Mouse (Mus musculus): ENCODE measurements around the gene Prkd2. TPM values are rescaled to one million over a fixed set of nuclear protein-coding genes. Genes with fewer than 3 reads are reported as not detected.

Prkd2 gene
- polyA plus RNA-seq, 1 experiment, result 0.66 TPM

DNA sequence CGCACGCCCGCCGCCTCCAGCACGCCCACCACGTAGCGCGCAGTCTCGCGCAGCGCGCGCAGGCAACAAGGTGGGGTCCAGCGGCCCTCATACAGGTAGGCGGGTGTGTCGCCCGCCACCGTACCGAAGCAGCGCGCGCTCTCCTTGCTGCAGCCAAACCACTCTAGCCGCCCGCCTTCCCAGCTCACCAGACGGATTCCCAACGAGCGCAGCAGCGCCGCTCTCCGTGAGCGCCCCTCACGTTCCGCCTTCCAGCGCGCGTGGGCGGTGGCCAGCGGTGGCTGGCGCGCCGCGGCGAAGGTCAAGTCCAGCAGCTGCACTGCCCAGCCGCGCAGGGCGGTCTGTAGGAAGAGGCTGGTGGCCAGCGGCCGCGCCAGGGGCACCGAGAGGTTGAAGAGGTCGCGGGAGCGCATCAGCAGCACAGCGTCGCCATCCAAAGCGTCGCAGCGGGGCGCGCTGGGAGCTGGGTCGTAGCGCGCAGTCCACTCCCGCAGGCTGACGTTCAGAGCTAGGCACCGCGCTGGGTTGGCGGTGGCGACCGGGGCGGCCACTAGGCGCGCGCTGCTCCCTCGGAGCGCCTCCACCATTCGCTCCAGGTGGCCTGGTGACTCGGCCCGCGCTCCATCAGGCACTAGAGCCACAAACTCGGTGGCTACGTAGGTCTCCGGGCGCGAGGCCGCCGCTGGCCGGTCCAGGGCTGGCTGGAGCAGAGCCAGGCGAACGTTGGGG lies 31.6 kb upstream of the Prkd2 start:
- H3K4me1 ChIP-seq (ENCODE audit: control insufficient read depth), result peaks cover 31% of the 10 kb centered on the region
- peak overlapping the region; percentile 23 for H3K4me3 ChIP-seq (replicated peaks)
- H3K9me3 ChIP-seq (ENCODE audit: control insufficient read depth, low read length), result peaks cover 3% of the 10 kb centered on the region; the same call in 1 of the 2 replicates
- peaks cover 43% of the 10 kb centered on the region for H3K36me3 ChIP-seq (ENCODE audit: control insufficient read depth)
- peaks cover 26% of the 10 kb centered on the region for H3K27me3 ChIP-seq (ENCODE audit: control insufficient read depth)
- TF ChIP-seq TAL1 (IDR thresholded peaks at IDR 0.05; ENCODE audit: low read length) (no peak), GATA1 (IDR thresholded peaks at IDR 0.05; ENCODE audit: low read length) (no peak)

DNA sequence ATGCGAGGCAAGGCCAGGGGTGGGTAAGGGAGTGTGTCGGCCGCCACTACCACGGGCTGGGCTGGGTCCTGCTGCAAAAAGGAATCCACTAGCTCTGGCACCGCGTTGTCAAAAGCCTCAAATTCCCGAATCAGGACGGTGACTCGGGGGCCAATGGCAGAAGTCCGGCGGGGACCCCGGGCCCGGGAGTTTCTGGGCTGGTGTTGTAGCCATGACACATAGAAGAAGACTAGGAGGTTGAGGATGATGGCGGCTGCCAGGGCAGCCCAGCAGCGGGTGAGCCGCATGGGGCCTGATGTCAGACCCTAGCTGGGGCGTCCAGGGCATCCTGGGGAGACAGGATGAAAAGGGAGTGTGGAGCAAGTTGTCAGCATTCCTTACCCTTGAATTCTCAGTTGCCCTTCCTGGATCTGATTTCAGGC lies 31.0 kb upstream of the Prkd2 start:
- Histone ChIP-seq H3K4me1 (ENCODE audit: control insufficient read depth) (peaks cover 31% of the 10 kb centered on the region), H3K4me3 (replicated peaks) (no peak overlapping the region), H3K36me3 (ENCODE audit: control insufficient read depth) (peaks cover 40% of the 10 kb centered on the region), H3K9me3 (ENCODE audit: control insufficient read depth, low read length) (peaks cover 3% of the 10 kb centered on the region; the same call in 1 of the 2 replicates), H3K27me3 (ENCODE audit: control insufficient read depth) (peaks cover 26% of the 10 kb centered on the region)
- TF ChIP-seq GATA1 (IDR thresholded peaks at IDR 0.05; ENCODE audit: low read length), result no peak
- TF ChIP-seq TAL1 (IDR thresholded peaks at IDR 0.05; ENCODE audit: low read length), result no peak

DNA sequence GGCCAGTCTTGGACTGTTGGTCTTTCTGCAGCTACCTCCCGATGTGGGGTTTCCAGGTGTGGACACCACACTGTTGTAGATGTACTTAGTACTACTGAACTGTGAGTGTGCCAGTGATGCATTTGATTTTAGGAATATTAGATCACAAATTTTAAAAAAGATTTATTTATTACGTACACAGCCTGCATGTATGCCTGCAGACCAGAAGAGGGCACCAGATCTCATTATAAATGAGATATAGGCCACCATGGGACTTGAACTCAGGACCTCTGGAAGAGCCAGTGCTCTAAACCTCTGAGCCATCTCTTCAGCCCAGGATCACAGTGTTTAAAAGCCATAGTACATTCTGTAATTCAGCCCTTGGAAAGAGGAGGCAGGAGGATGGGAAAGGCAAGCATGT lies 30.2 kb upstream of the Prkd2 start:
- Histone ChIP-seq H3K4me1 (ENCODE audit: control insufficient read depth) (peaks cover 39% of the 10 kb centered on the region), H3K36me3 (ENCODE audit: control insufficient read depth) (peaks cover 40% of the 10 kb centered on the region), H3K4me3 (replicated peaks) (no peak overlapping the region), H3K9me3 (ENCODE audit: control insufficient read depth, low read length) (peaks cover 3% of the 10 kb centered on the region; the same call in 1 of the 2 replicates), H3K27me3 (ENCODE audit: control insufficient read depth) (peaks cover 26% of the 10 kb centered on the region)
- TF ChIP-seq TAL1 (IDR thresholded peaks at IDR 0.05; ENCODE audit: low read length) (no peak), GATA1 (IDR thresholded peaks at IDR 0.05; ENCODE audit: low read length) (no peak)

DNA sequence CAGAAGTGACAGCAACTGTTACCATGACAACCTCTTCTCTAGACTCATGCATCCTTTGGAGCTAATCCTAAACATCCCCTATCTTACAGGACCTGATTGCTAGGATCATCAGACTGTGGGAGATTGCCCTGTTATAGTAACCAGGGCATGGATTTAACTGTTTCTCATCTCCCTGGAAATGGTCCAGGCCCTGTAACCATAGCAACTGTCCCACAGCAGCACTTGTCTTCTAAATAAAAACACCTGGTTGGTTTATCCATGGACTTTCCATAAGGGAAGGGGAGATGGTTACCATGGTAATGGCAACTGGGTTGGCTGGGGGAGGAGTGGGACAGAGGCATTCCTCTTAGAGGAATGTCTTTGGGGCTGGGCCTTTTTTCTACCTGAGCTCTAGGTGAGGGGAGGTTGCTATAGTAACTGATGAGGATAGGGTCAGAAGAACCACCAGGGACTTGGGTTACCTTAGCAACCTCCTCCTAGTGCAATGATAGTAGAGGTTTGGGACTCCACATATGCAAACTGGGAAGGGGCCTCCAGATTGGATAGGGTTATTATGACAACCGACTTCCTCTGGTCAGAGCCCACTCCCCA lies 27.3 kb upstream of the Prkd2 start, which contains the start of gene Strn4:
Gene Strn4 (plus strand): TSS at position 539 of the 591 bp plus-strand sequence.
- H3K36me3 ChIP-seq (ENCODE audit: control insufficient read depth), result peaks cover 54% of the 10 kb centered on the region
- H3K4me1 ChIP-seq (ENCODE audit: control insufficient read depth), result peaks cover 59% of the 10 kb centered on the region
- peaks cover 3% of the 10 kb centered on the region; the same call in 1 of the 2 replicates for H3K9me3 ChIP-seq (ENCODE audit: control insufficient read depth, low read length)
- peak within 1 kb of the TSS; percentile 78 for H3K4me3 ChIP-seq (replicated peaks)
- peaks cover 20% of the 10 kb centered on the region for H3K27me3 ChIP-seq (ENCODE audit: control insufficient read depth)
- TF ChIP-seq GATA1 (IDR thresholded peaks at IDR 0.05; ENCODE audit: low read length), result no peak
- no peak for TF ChIP-seq TAL1 (IDR thresholded peaks at IDR 0.05; ENCODE audit: low read length)

DNA sequence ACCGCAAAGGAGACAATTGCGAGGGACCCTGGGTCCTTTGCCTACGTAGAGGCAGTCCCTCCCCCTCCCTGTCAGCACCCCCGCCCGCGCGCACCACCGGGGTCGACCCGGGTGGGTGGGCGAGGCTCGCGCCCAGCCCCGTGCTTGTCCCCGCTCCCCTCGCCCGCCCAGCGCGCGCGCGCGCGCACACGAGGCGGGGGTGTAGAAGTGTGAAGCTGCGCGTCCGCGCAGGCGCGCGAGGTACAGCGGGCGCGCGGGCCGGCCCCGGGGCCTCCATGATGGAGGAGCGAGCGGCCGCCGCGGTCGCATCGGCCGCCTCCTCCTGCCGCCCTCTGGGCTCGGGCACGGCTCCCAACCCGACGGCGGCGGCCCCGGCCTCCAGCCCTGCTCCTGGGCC lies 26.6 kb upstream of the Prkd2 start:
- no peak for TF ChIP-seq TAL1 (IDR thresholded peaks at IDR 0.05; ENCODE audit: low read length)
- no peak for TF ChIP-seq GATA1 (IDR thresholded peaks at IDR 0.05; ENCODE audit: low read length)
- H3K9me3 ChIP-seq (ENCODE audit: control insufficient read depth, low read length), result peaks cover 2% of the 10 kb centered on the region; the same call in 1 of the 2 replicates
- peaks cover 13% of the 10 kb centered on the region for H3K27me3 ChIP-seq (ENCODE audit: control insufficient read depth)
- H3K36me3 ChIP-seq (ENCODE audit: control insufficient read depth), result peaks cover 54% of the 10 kb centered on the region
- H3K4me1 ChIP-seq (ENCODE audit: control insufficient read depth), result peaks cover 59% of the 10 kb centered on the region
- peak overlapping the region; percentile 78 for H3K4me3 ChIP-seq (replicated peaks)

DNA sequence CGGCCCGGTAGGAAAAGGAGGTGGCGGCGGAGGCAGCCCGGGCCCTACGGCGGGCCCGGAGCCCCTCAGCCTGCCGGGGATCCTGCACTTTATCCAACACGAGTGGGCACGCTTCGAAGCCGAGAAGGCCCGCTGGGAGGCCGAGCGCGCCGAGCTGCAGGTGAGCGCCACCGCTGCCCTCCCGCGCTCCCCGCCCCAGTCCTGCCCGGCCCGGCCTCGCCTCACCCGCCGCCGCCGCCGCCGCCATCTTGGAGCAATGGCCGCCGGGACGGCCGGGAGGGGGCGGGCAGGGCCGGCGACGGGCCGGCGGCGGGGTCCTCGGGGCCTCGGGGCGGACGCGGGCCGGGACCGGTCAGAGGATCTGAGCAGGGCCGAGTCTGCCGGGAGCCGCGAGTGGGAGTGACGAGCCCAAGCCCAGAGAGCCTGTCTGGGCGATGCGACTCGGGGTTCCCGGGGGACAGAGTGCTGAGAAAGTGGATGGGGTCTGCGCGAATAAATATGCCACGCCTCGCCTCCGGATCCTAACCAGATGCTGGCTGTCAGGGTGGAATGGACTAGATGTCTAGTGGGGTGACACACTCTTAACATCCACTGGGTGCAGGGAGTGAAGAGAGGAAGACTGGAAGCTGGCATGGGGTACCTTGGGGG lies 26.1 kb upstream of the Prkd2 start, which contains the start of gene Fkrp:
Gene Fkrp (minus strand): TSS at position 258 of the 648 bp plus-strand sequence.
- peaks cover 59% of the 10 kb centered on the region for H3K4me1 ChIP-seq (ENCODE audit: control insufficient read depth)
- H3K4me3 ChIP-seq (replicated peaks), result peak within 1 kb of the TSS; percentile 78
- H3K36me3 ChIP-seq (ENCODE audit: control insufficient read depth), result peaks cover 54% of the 10 kb centered on the region
- peaks cover 8% of the 10 kb centered on the region for H3K27me3 ChIP-seq (ENCODE audit: control insufficient read depth)
- no peaks in the 10 kb centered on the region for H3K9me3 ChIP-seq (ENCODE audit: control insufficient read depth, low read length)
- TF ChIP-seq GATA1 (IDR thresholded peaks at IDR 0.05; ENCODE audit: low read length) (no peak), TAL1 (IDR thresholded peaks at IDR 0.05; ENCODE audit: low read length) (no peak)

DNA sequence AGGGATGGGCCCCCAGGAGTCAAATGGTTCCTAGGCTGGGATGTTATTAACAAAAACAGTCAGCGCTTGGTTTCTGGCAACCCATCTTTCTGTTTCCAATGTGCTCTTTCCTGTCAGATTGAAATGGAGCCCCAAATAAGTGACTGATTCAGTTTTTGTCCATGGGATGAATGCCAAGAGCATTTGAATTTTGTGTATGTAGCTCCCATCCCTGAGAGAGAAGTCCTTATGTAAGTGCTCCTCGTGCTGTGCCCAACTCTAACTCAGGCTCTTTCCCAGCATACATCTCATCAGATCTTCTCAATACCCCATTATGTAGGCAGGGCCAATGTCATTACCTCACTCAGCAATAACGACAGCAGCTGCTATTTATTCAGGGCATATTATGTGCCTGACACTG lies 25.0 kb upstream of the Prkd2 start:
- Histone ChIP-seq H3K4me1 (ENCODE audit: control insufficient read depth) (peaks cover 66% of the 10 kb centered on the region), H3K27me3 (ENCODE audit: control insufficient read depth) (no peaks in the 10 kb centered on the region), H3K9me3 (ENCODE audit: control insufficient read depth, low read length) (no peaks in the 10 kb centered on the region), H3K36me3 (ENCODE audit: control insufficient read depth) (peaks cover 63% of the 10 kb centered on the region), H3K4me3 (replicated peaks) (peak overlapping the region; percentile 78)
- no peak for TF ChIP-seq GATA1 (IDR thresholded peaks at IDR 0.05; ENCODE audit: low read length)
- TF ChIP-seq TAL1 (IDR thresholded peaks at IDR 0.05; ENCODE audit: low read length), result no peak

DNA sequence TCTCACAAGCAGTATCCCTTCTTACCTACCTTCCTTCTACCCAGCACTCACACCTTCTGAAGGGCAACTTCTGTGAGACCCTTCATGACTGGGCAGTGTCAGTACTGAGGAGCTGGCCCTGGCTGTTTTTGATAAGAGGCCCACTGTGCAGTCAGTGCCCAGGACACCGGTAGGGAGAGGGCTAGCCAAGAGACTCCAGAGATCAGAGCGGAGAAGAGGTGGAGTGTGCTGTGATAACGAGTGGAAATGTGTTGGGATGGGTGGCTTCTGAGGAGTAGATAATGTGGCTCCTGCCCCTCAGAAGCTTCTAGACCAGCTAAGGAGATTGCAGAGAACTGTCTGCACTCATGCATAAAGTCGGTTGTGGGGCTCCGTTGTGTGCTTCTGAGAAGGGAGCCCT lies 22.9 kb upstream of the Prkd2 start:
- peak overlapping the region; percentile 51 for H3K4me3 ChIP-seq (replicated peaks)
- peaks cover 68% of the 10 kb centered on the region for H3K36me3 ChIP-seq (ENCODE audit: control insufficient read depth)
- TF ChIP-seq TAL1 (IDR thresholded peaks at IDR 0.05; ENCODE audit: low read length) (peak; percentile 45; the same call in 2 of the 3 replicates), GATA1 (IDR thresholded peaks at IDR 0.05; ENCODE audit: low read length) (peak; percentile 43; the same call in 1 of the 2 replicates)
- H3K4me1 ChIP-seq (ENCODE audit: control insufficient read depth), result peaks cover 74% of the 10 kb centered on the region
- H3K9me3 ChIP-seq (ENCODE audit: control insufficient read depth, low read length), result no peaks in the 10 kb centered on the region
- H3K27me3 ChIP-seq (ENCODE audit: control insufficient read depth), result no peaks in the 10 kb centered on the region

Measured in erythroblast, embryonic 14.5 days (primary cell).